Mouse (Mus musculus) heart, embryonic 11.5 days (tissue): ENCODE measurements around the gene Ints6. TPM values are rescaled to one million over a fixed set of nuclear protein-coding genes. Genes with fewer than 3 reads are reported as not detected.

ENCODE experiments used
- ATAC-seq: fragments of 200-750 bp; cut with Nextera tagmentation; replicated peaks from 2 replicates; pipeline ENCODE4 v1.8.0; 2017; ENCODE audit warnings: moderate library complexity; ENCODE audit not compliant: insufficient number of reproducible peaks, low FRiP score, low TSS enrichment
- H3K27ac ChIP-seq: fragments of 300-500 bp; sonication (generic); 2 replicates; pipeline ENCODE4 v1.5.1; 2014; ENCODE audit warnings: mild to moderate bottlenecking, low read depth, low read length
- H3K27me3 ChIP-seq: fragments of 300-500 bp; sonication (generic); 2 replicates; pipeline ENCODE4 v1.6.1; 2014; ENCODE audit warnings: mild to moderate bottlenecking, low read length, mixed read lengths; ENCODE audit not compliant: control insufficient read depth, insufficient read depth
- H3K36me3 ChIP-seq: fragments of 300-500 bp; sonication (generic); 2 replicates; pipeline ENCODE4 v1.6.1; 2014; ENCODE audit warnings: mild to moderate bottlenecking, low read length, moderate library complexity, mixed read lengths; ENCODE audit not compliant: control insufficient read depth, insufficient read depth
- H3K4me1 ChIP-seq: fragments of 300-500 bp; sonication (generic); 2 replicates; pipeline ENCODE4 v1.6.1; 2014; ENCODE audit warnings: low read length; ENCODE audit not compliant: control insufficient read depth, insufficient read depth
- H3K4me2 ChIP-seq: fragments of 300-500 bp; sonication (generic); 2 replicates; pipeline ENCODE4 v1.6.1; 2014; ENCODE audit warnings: mild to moderate bottlenecking, moderate library complexity
- H3K4me3 ChIP-seq: fragments of 300-500 bp; sonication (generic); 2 replicates; pipeline ENCODE4 v1.5.1; 2014; ENCODE audit warnings: low read depth, low read length
- H3K9ac ChIP-seq: fragments of 300-500 bp; sonication (generic); 2 replicates; pipeline ENCODE4 v1.6.1; 2014; ENCODE audit warnings: mild to moderate bottlenecking, low read depth, low read length, moderate library complexity
- H3K9me3 ChIP-seq: fragments of 300-500 bp; sonication (generic); replicated peaks from 2 replicates; pipeline ENCODE4 v1.6.1; 2016; ENCODE audit warnings: low read length; ENCODE audit not compliant: control insufficient read depth
- WGBS: fragments of 180-500 bp; shearing (Covaris S2); extraction: QIAGEN DNeasy Blood & Tissue Kit; methylation state at CpG from one replicate; pipeline ENCODE4 v1.1.7; 2014; ENCODE audit not compliant: insufficient replicate concordance; 5-methylcytosine and 5-hydroxymethylcytosine counted together
- polyA plus RNA-seq: library from polyadenylated mRNA; unstranded; fragments of >200 nt; fragmentation: Nextera tagmentation; extraction: Ambion mirVana; gene quantifications from 2 replicates; pipeline ENCODE4 v1.2.1, GENCODE M21; 2014

The Ints6 gene
- polyA plus RNA-seq, 1 experiment from 2014 or later, result 18.5 TPM

DNA sequence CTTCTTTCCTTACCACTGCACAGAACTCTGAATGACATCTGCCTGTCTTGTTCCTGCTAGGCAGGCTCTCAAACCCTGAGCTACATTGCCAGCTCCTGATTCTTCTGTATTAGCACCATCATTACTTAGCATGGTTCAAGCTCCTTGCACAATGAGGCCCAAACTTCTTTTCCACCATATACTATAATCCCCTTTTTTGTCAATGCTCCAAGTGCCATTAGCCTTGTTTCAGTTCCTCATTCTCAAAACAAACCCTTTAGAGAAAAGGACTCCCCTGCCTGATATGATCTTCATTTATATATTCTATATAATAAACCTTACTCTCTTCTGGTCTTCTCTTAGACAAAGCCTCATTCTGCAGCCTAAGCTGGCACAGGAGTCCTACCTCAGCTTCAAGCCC is 36.4 kb downstream of the Ints6 start:
- Histone ChIP-seq H3K9ac (no peak overlapping the region), H3K27me3 (no peaks in the 10 kb centered on the region), H3K9me3 (no peaks in the 10 kb centered on the region), H3K4me2 (no peak overlapping the region), H3K4me3 (no peak overlapping the region), H3K36me3 (no peaks in the 10 kb centered on the region), H3K27ac (no peak overlapping the region), H3K4me1 (peaks cover 5% of the 10 kb centered on the region)
- no peak for ATAC-seq

DNA sequence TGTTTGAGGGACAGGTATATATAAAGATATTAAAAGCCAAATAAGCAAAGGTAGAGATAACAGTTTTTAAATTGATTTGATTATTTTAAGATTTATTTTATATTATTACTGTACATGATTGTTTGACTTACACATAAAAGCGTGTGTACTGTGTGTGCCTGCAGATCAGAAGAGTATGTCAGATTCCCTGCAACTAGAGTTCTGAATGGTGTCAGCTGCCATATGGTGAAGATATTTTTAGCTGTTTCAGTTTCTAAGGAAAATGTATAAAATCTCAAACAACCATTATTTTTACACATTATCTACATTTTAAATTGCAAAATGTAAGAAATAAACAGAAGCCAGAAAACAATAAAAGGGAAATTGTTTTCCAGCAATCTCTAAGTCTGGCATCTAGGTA is 39.3 kb downstream of the Ints6 start:
- Histone ChIP-seq H3K36me3 (no peaks in the 10 kb centered on the region), H3K4me1 (peaks cover 5% of the 10 kb centered on the region), H3K4me3 (no peak overlapping the region), H3K27ac (peak overlapping the region; percentile 41; the same call in 1 of the 2 replicates), H3K4me2 (no peak overlapping the region), H3K9ac (no peak overlapping the region), H3K27me3 (no peaks in the 10 kb centered on the region), H3K9me3 (no peaks in the 10 kb centered on the region)
- WGBS, result 70% methylated on average over 1 of the region's 1 CpGs
- ATAC-seq, result no peak

DNA sequence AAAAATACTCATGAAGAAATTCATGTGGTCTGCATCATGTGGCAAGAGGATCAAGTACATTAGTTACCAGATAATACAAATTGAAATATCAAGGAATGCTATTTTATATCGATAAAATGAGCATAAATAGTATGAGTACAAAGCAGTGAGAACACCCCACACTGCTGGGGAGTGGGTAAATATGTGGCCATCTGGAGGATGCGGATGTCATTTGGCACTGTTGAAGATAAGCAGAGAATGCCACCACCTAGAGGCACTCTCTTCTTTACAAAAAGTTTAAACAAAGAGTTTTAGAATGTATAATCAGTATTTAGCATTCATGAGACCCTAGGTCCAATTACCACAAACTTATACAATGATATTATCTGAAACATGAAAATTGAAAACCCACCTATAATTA is 42.8 kb downstream of the Ints6 start:
- 84% methylated on average over 2 of the region's 2 CpGs for WGBS

DNA sequence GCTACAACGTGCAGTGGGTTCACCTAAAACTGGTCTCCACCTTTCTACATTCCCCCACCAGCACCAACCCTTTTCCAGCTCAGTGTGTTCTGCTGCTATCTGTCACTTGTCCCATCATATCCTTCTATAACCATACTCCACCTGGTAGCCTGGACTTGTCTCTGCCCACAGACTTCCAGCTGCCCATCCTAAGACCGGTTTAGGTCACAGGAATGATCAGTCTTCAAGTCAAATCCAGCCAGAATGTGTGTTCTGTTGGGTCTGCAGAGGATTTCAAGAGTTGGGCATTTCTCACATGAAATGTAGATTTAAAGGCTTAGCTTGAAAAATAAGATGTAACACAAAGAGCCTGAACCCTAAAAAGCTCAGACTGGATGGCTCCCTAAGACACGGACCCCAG is 87.3 kb downstream of the Ints6 start:
- Histone ChIP-seq H3K27ac (no peak overlapping the region), H3K4me1 (no peaks in the 10 kb centered on the region), H3K27me3 (no peaks in the 10 kb centered on the region), H3K4me3 (no peak overlapping the region), H3K9me3 (no peaks in the 10 kb centered on the region), H3K4me2 (no peak overlapping the region), H3K9ac (no peak overlapping the region), H3K36me3 (no peaks in the 10 kb centered on the region)
- WGBS, result 85% methylated on average over 3 of the region's 3 CpGs
- no peak for ATAC-seq

More for the DNA sequence above, 42.8 kb downstream of the Ints6 start:
- Histone ChIP-seq H3K4me3 (no peak overlapping the region), H3K9me3 (no peaks in the 10 kb centered on the region), H3K27me3 (no peaks in the 10 kb centered on the region), H3K36me3 (peaks cover 10% of the 10 kb centered on the region; the same call in 1 of the 2 replicates), H3K4me2 (no peak overlapping the region), H3K27ac (no peak overlapping the region), H3K4me1 (peaks cover 5% of the 10 kb centered on the region), H3K9ac (no peak overlapping the region)
- no peak for ATAC-seq

DNA sequence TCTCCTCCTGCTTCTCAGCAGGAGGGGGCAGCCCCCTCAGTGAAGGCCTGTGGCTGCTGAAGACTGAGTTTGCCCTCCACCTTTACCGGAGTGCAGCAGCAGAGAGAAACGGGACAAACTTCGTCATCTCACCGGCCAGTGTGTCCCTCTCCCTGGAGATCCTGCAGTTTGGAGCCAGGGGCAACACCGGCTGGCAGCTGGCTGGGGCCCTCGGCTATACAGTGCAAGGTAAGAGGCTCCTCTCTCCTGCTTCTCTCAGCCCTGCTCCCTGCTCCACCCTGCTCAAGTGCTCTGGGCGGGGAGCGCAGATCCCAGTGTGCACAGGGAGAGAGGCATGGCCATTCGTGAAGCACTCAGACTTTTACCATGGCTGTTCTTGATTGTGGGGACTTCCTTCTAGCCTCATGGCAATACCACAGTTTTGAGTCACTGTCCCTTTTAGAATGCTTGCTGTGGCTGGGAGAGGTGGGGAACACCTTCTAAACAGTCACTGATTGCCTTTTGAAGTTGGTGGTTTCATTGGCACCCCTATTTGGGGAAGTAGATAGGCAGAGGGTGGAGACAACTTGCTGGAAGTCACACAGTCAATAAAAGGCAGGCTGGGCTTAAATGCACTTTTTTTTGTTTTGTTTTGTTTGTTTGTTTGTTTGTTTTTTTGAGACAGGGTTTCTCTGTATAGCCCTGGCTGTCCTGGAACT is 95.8 kb downstream of the Ints6 start:
- no peak for ATAC-seq
- Histone ChIP-seq H3K9ac (no peak overlapping the region), H3K4me1 (no peaks in the 10 kb centered on the region), H3K27ac (no peak overlapping the region), H3K9me3 (no peaks in the 10 kb centered on the region), H3K27me3 (no peaks in the 10 kb centered on the region), H3K4me2 (no peak overlapping the region), H3K4me3 (no peak overlapping the region), H3K36me3 (no peaks in the 10 kb centered on the region)
- WGBS, result 43% methylated on average over 9 of the region's 9 CpGs

DNA sequence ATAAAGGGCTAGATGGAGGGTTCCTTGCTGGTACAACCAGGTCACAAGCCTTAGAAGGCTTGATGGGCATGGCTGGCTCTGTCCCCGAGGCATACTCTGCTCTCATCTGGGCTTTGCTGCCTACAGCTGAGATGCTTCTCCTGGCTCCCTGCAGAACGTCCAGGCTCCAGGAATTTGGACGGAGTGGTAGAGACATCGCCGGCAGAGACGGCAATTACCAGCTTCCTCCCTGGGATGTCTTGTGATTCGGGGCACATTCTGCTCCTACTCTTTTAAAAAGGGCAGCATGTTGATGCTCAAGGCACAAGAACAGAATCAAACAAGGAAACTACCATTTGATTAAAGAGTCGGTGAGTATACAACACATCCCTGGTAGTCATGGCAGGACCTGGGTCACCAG is 97.6 kb downstream of the Ints6 start, which contains the start of gene Serpine3:
Gene Serpine3, plus strand, starts transcription at position 301 of the 400 bp plus-strand sequence.
- ATAC-seq, result no peak
- 76% methylated on average over 8 of the region's 8 CpGs for WGBS

DNA sequence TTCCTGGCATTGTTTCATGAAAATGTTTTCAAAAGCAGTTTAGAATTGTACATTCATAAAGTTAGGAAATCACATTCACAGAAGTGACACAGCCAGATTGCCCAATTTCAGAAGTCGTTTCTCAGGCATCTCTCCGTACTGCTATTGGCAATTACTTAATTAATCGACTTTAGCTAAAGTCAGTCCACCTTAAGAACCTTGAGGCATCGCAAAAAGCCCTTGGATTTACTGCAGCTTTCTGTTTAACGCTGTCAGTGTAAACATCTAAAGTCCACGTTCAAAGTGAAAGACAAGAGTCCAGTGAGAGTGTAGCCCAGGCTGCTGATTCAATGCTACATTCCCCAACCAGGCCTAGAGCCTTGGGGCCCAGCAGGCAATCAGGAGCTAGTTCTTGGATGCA is 98.6 kb downstream of the Ints6 start:
- Histone ChIP-seq H3K36me3 (no peaks in the 10 kb centered on the region), H3K4me2 (no peak overlapping the region), H3K9me3 (no peaks in the 10 kb centered on the region), H3K4me1 (no peaks in the 10 kb centered on the region), H3K4me3 (no peak overlapping the region), H3K27me3 (no peaks in the 10 kb centered on the region), H3K9ac (no peak overlapping the region), H3K27ac (no peak overlapping the region)
- no peak for ATAC-seq
- 79% methylated on average over 6 of the region's 6 CpGs for WGBS

More for the DNA sequence above, 97.6 kb downstream of the Ints6 start, which contains the start of gene Serpine3:
- no peaks in the 10 kb centered on the region for H3K27me3 ChIP-seq
- no peak within 1 kb of the TSS for H3K9ac ChIP-seq
- H3K4me3 ChIP-seq, result no peak within 1 kb of the TSS
- H3K4me1 ChIP-seq, result no peaks in the 10 kb centered on the region
- H3K36me3 ChIP-seq, result no peaks in the 10 kb centered on the region
- H3K27ac ChIP-seq, result no peak within 1 kb of the TSS
- H3K4me2 ChIP-seq, result no peak within 1 kb of the TSS
- H3K9me3 ChIP-seq, result no peaks in the 10 kb centered on the region

DNA sequence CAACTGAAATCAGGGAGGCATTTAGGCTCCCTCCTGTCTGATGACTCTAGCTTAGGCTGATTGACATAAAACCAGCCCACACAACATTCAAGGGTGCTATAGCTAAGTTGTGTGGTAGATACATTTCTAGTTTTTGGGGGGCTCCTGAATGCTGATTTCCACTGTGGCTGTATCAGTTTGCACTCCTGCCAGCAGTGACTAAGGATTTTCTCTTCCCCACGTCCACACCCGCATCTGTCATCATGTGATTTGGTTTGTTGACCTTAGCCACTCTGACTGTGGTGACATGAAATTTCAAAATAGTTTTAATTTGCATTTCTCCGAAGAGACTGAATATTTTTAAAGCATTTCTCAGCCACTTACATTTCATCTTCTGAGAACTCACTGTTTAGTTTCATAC is 103.5 kb downstream of the Ints6 start:
- H3K9me3 ChIP-seq, result no peaks in the 10 kb centered on the region
- no peak for ATAC-seq
- 70% methylated on average over 3 of the region's 3 CpGs for WGBS

DNA sequence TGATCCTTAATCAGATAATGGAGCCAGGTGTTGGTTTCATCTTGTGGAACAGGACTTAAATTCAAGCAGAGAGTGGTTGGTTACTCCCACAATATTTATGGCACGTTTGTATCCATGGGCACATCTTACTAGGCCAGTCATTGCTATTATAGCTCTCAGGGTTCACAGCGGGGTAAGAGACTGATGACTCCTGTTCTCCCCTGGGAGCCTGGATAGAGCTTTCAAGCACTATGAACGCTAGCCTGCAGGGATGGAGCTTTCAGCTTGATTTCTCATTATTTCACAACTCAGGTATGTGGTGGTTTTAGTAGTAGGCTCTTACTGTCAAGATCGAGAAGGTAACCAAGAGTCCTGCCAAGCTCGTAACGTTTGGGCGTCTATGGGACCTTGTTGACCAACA is 105.0 kb downstream of the Ints6 start:
- no peak for ATAC-seq
- H3K27ac ChIP-seq, result no peak overlapping the region
- no peaks in the 10 kb centered on the region for H3K4me1 ChIP-seq
- no peaks in the 10 kb centered on the region for H3K27me3 ChIP-seq
- H3K36me3 ChIP-seq, result no peaks in the 10 kb centered on the region
- WGBS, result 77% methylated on average over 7 of the region's 7 CpGs
- no peak overlapping the region for H3K4me3 ChIP-seq
- no peaks in the 10 kb centered on the region for H3K9me3 ChIP-seq
- H3K9ac ChIP-seq, result no peak overlapping the region
- H3K4me2 ChIP-seq, result no peak overlapping the region

More for the DNA sequence above, 103.5 kb downstream of the Ints6 start:
- Histone ChIP-seq H3K27ac (no peak overlapping the region), H3K4me3 (no peak overlapping the region), H3K4me2 (no peak overlapping the region), H3K4me1 (no peaks in the 10 kb centered on the region), H3K27me3 (no peaks in the 10 kb centered on the region), H3K9ac (no peak overlapping the region), H3K36me3 (no peaks in the 10 kb centered on the region)
